Mouse (Mus musculus) C2C12 (cell line): ENCODE results near the gene Il1f10. TPM values are rescaled to one million over a fixed set of nuclear protein-coding genes. Genes with fewer than 3 reads are reported as not detected.

Experiments
- H3K27me3 ChIP-seq: one replicate; pipeline ENCODE4 v1.6.1; 2011; ENCODE audit not compliant: control insufficient read depth, insufficient read depth, insufficient read length
- H3K36me3 ChIP-seq: one replicate; pipeline ENCODE4 v1.6.1; 2011; ENCODE audit not compliant: control insufficient read depth, insufficient read depth
- H3K4me3 ChIP-seq: one replicate; pipeline ENCODE4 v1.5.1; 2011; ENCODE audit warnings: mild to moderate bottlenecking, control low read depth; ENCODE audit not compliant: poor library complexity, insufficient read depth, severe bottlenecking
- H3K79me2 ChIP-seq: one replicate; pipeline ENCODE4 v1.6.1; 2011; ENCODE audit not compliant: control insufficient read depth, insufficient read depth
- H3K79me3 ChIP-seq: one replicate; pipeline ENCODE4 v1.6.1; 2011; ENCODE audit warnings: low read depth, control low read depth
- H3ac ChIP-seq: one replicate; pipeline ENCODE3; 2011; ENCODE audit warnings: low read depth; ENCODE audit not compliant: control insufficient read depth, insufficient read length
- CEBPB ChIP-seq: IDR thresholded peaks from one replicate; pipeline ENCODE4 v1.6.1; 2011; ENCODE audit warnings: low read depth, mild to moderate bottlenecking, control low read depth, moderate library complexity
- CTCF ChIP-seq: IDR thresholded peaks from one replicate; pipeline ENCODE4 v1.5.1; 2011; ENCODE audit not compliant: control insufficient read depth, insufficient read depth, insufficient read length
- FOSL1 ChIP-seq: IDR thresholded peaks from one replicate; pipeline ENCODE4 v1.8.0; 2011; ENCODE audit warnings: mild to moderate bottlenecking, low read length; ENCODE audit not compliant: poor library complexity, insufficient read depth, severe bottlenecking
- MAX ChIP-seq: IDR thresholded peaks from one replicate; pipeline ENCODE4 v1.6.1; 2011; ENCODE audit warnings: mild to moderate bottlenecking, control low read depth
- MYOD1 ChIP-seq: IDR thresholded peaks from one replicate; pipeline ENCODE4 v1.6.1; 2011; ENCODE audit warnings: low read depth; ENCODE audit not compliant: control insufficient read depth, insufficient read length
- MYOG ChIP-seq: IDR thresholded peaks from one replicate; pipeline ENCODE4 v1.6.1; 2011; ENCODE audit not compliant: control insufficient read depth, insufficient read length; ENCODE audit errors: extremely low read depth
- USF1 ChIP-seq: IDR thresholded peaks from one replicate; pipeline ENCODE4 v1.6.1; 2011; ENCODE audit warnings: low read depth, mild to moderate bottlenecking, control low read depth, moderate library complexity
- long read RNA-seq, 2 experiments: library from polyadenylated mRNA; unstranded; transcript quantifications; one replicate each; pipeline ENCODE4 v2.0.0; 2019 to 2020
- polyA plus RNA-seq: library from polyadenylated mRNA; unstranded; fragments of >200 nt; fragmentation: generic; extraction: Trizol; gene quantifications from one replicate; pipeline ENCODE4 v1.2.1, GENCODE M21; 2012; ENCODE audit warnings: missing spikeins

The Il1f10 gene
- polyA plus RNA-seq = not detected
- long read RNA-seq, experiment 1 = 0 reads
- long read RNA-seq, experiment 2 = 0 reads

GRCm38 (mm10) chr2:24290896-24291295, at the start of gene Il1f10:
TSS of gene Il1f10 (plus strand) at chr2:24291196.
- H3K4me3 ChIP-seq = no peak within 1 kb of the TSS
- H3ac ChIP-seq = no peak within 1 kb of the TSS
- TF ChIP-seq CTCF = no peak
- TF ChIP-seq MAX = no peak
- no peak for TF ChIP-seq CEBPB
- TF ChIP-seq USF1 = no peak
- TF ChIP-seq FOSL1 = no peak
- TF ChIP-seq MYOG = no peak
- no peak for TF ChIP-seq MYOD1
- no peaks in the 10 kb centered on the region for H3K36me3 ChIP-seq
- H3K27me3 ChIP-seq = no peaks in the 10 kb centered on the region
- no peaks in the 10 kb centered on the region for H3K79me2 ChIP-seq
- no peaks in the 10 kb centered on the region for H3K79me3 ChIP-seq

- Histone ChIP-seq H3ac (no peak overlapping the region), H3K4me3 (no peak overlapping the region)
- TF ChIP-seq CEBPB (no peak), CTCF (no peak), USF1 (no peak), MYOD1 (no peak), MYOG (no peak), MAX (no peak), FOSL1 (no peak)
Measured at GRCm38 (mm10) chr2:24267503-24267902, 23.5 kb upstream of the Il1f10 start.

GRCm38 (mm10) chr2:24273619-24274018, 17.4 kb upstream of the Il1f10 start:
- H3K79me2 ChIP-seq = no peaks in the 10 kb centered on the region
- no peak overlapping the region for H3ac ChIP-seq
- no peaks in the 10 kb centered on the region for H3K79me3 ChIP-seq
- no peak overlapping the region for H3K4me3 ChIP-seq
- no peak for TF ChIP-seq MYOD1
- no peak for TF ChIP-seq FOSL1
- no peak for TF ChIP-seq CEBPB
- TF ChIP-seq MYOG = no peak
- H3K36me3 ChIP-seq = no peaks in the 10 kb centered on the region
- H3K27me3 ChIP-seq = no peaks in the 10 kb centered on the region

More at GRCm38 (mm10) chr2:24267503-24267902, 23.5 kb upstream of the Il1f10 start:
- Histone ChIP-seq H3K36me3 (no peaks in the 10 kb centered on the region), H3K27me3 (no peaks in the 10 kb centered on the region), H3K79me3 (no peaks in the 10 kb centered on the region), H3K79me2 (no peaks in the 10 kb centered on the region)

DNA sequence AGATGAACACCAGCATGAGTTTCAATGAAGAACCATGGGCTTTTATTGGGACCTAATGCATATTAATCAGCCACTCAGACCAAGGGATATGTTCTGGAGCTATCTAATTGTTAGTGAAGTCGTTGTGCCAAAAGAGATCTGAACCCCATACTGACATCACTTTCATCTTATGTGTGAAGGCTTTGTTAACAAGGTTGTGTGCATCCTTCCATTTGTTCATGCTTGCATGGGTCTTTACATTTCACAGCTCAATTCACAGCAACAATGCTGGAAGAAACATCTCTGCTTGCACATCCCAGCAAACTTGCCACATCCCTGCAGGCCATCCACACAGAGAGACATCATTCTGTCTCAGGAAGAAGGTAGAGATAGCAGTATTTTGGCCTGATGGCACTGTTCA, 15.8 kb upstream of the Il1f10 start:
- H3K79me2 ChIP-seq = no peaks in the 10 kb centered on the region
- no peak overlapping the region for H3ac ChIP-seq
- no peaks in the 10 kb centered on the region for H3K79me3 ChIP-seq

GRCm38 (mm10) chr2:24276654-24277053, 14.3 kb upstream of the Il1f10 start, which contains the start of gene Il1f5:
TSS of gene Il1f5 (plus strand) at chr2:24276954.
- Histone ChIP-seq H3K4me3 (no peak within 1 kb of the TSS), H3K79me3 (no peaks in the 10 kb centered on the region), H3K27me3 (no peaks in the 10 kb centered on the region), H3ac (no peak within 1 kb of the TSS), H3K79me2 (no peaks in the 10 kb centered on the region), H3K36me3 (no peaks in the 10 kb centered on the region)
- TF ChIP-seq CEBPB (no peak), MYOG (no peak), MAX (no peak), MYOD1 (no peak), FOSL1 (no peak), USF1 (no peak), CTCF (no peak)

More for the DNA sequence above, 15.8 kb upstream of the Il1f10 start:
- no peak for TF ChIP-seq CEBPB
- no peak for TF ChIP-seq MYOG
- no peak for TF ChIP-seq FOSL1
- TF ChIP-seq CTCF = no peak
- no peak for TF ChIP-seq MAX
- TF ChIP-seq MYOD1 = no peak
- TF ChIP-seq USF1 = no peak
- Histone ChIP-seq H3K36me3 (no peaks in the 10 kb centered on the region), H3K27me3 (no peaks in the 10 kb centered on the region), H3K4me3 (no peak overlapping the region)

- Histone ChIP-seq H3K79me3 (no peaks in the 10 kb centered on the region), H3K4me3 (no peak overlapping the region), H3ac (no peak overlapping the region), H3K36me3 (no peaks in the 10 kb centered on the region), H3K79me2 (no peaks in the 10 kb centered on the region), H3K27me3 (no peaks in the 10 kb centered on the region)
- TF ChIP-seq CTCF = no peak
- TF ChIP-seq MAX = no peak
- no peak for TF ChIP-seq MYOD1
- no peak for TF ChIP-seq CEBPB
- no peak for TF ChIP-seq FOSL1
- no peak for TF ChIP-seq MYOG
- no peak for TF ChIP-seq USF1
Measured at GRCm38 (mm10) chr2:24294616-24295015, 3.6 kb downstream of the Il1f10 start.
